Mouse (Mus musculus): ENCODE data around the gene Acad12.
"Not testable (repeated sequence)": the region's sequence is repeated elsewhere in the genome, so short reads cannot be mapped to it uniquely, and the experiment has no call there.

The Acad12 gene

GRCm38 (mm10) chr5:121623241-121623640 is 4.5 kb upstream of the Acad12 start:
- in situ Hi-C loops (cut with MboI; ENCODE audit: low pct_unique_long_range_greater_than_20kb in 1 of 2, low sequenced_read_pairs in 2 of 2, unreplicated experiment in 1 of 2), result no loop called here

- in situ Hi-C loops (cut with MboI; ENCODE audit: low pct_unique_long_range_greater_than_20kb in 1 of 2, low sequenced_read_pairs in 2 of 2, unreplicated experiment in 1 of 2), result no loop called here
Measured at GRCm38 (mm10) chr5:121621102-121621501, 2.4 kb upstream of the Acad12 start.

- in situ Hi-C loops (cut with MboI; ENCODE audit: low pct_unique_long_range_greater_than_20kb in 1 of 2, low sequenced_read_pairs in 2 of 2, unreplicated experiment in 1 of 2), result not testable (repeated sequence)
Measured at GRCm38 (mm10) chr5:121614921-121615320, 3.8 kb downstream of the Acad12 start.

- in situ Hi-C loops (cut with MboI; ENCODE audit: low pct_unique_long_range_greater_than_20kb in 1 of 2, low sequenced_read_pairs in 2 of 2, unreplicated experiment in 1 of 2), result no loop called here
Measured at GRCm38 (mm10) chr5:121612036-121612435, 6.7 kb downstream of the Acad12 start.

GRCm38 (mm10) chr5:121609556-121610135 is 9.1 kb downstream of the Acad12 start:
- in situ Hi-C loops (cut with MboI; ENCODE audit: low pct_unique_long_range_greater_than_20kb in 1 of 2, low sequenced_read_pairs in 2 of 2, unreplicated experiment in 1 of 2), result loop anchor here (5.0 to 10.0 kb wide), 2 partner anchors 47 to 95 kb away; no protein-coding TSS in a partner anchor

- in situ Hi-C loops (cut with MboI; ENCODE audit: low pct_unique_long_range_greater_than_20kb in 1 of 2, low sequenced_read_pairs in 2 of 2, unreplicated experiment in 1 of 2), result loop anchor here (5.0 to 10.0 kb wide), 2 partner anchors 44 to 91 kb away; no protein-coding TSS in a partner anchor
Measured at GRCm38 (mm10) chr5:121606151-121606550, 12.6 kb downstream of the Acad12 start.

GRCm38 (mm10) chr5:121603815-121604214 is 14.9 kb downstream of the Acad12 start:
- in situ Hi-C loops (cut with MboI; ENCODE audit: low pct_unique_long_range_greater_than_20kb in 1 of 2, low sequenced_read_pairs in 2 of 2, unreplicated experiment in 1 of 2), result loop anchor here in 1 of 2 experiments (10.0 kb wide), 1 partner anchor 89 kb away; no protein-coding TSS in a partner anchor

GRCm38 (mm10) chr5:121601547-121602299 is 17.0 kb downstream of the Acad12 start:
- in situ Hi-C loops (cut with MboI; ENCODE audit: low pct_unique_long_range_greater_than_20kb in 1 of 2, low sequenced_read_pairs in 2 of 2, unreplicated experiment in 1 of 2), result loop anchor here in 1 of 2 experiments (10.0 kb wide), 1 partner anchor 87 kb away; no protein-coding TSS in a partner anchor

GRCm38 (mm10) chr5:121598871-121599610 is 19.7 kb downstream of the Acad12 start:
- in situ Hi-C loops (cut with MboI; ENCODE audit: low pct_unique_long_range_greater_than_20kb in 1 of 2, low sequenced_read_pairs in 2 of 2, unreplicated experiment in 1 of 2), result no loop called here

GRCm38 (mm10) chr5:121597991-121598537 is 20.7 kb downstream of the Acad12 start:
- in situ Hi-C loops (cut with MboI; ENCODE audit: low pct_unique_long_range_greater_than_20kb in 1 of 2, low sequenced_read_pairs in 2 of 2, unreplicated experiment in 1 of 2), result no loop called here

- in situ Hi-C loops (cut with MboI; ENCODE audit: low pct_unique_long_range_greater_than_20kb in 1 of 2, low sequenced_read_pairs in 2 of 2, unreplicated experiment in 1 of 2), result no loop called here
Measured at GRCm38 (mm10) chr5:121597332-121597731, 21.4 kb downstream of the Acad12 start.

GRCm38 (mm10) chr5:121596226-121596625 is 22.5 kb downstream of the Acad12 start:
- in situ Hi-C loops (cut with MboI; ENCODE audit: low pct_unique_long_range_greater_than_20kb in 1 of 2, low sequenced_read_pairs in 2 of 2, unreplicated experiment in 1 of 2), result no loop called here

- in situ Hi-C loops (cut with MboI; ENCODE audit: low pct_unique_long_range_greater_than_20kb in 1 of 2, low sequenced_read_pairs in 2 of 2, unreplicated experiment in 1 of 2), result no loop called here
Measured at GRCm38 (mm10) chr5:121595758-121596157, 23.0 kb downstream of the Acad12 start.

GRCm38 (mm10) chr5:121594714-121595313 is 23.9 kb downstream of the Acad12 start:
- in situ Hi-C loops (cut with MboI; ENCODE audit: low pct_unique_long_range_greater_than_20kb in 1 of 2, low sequenced_read_pairs in 2 of 2, unreplicated experiment in 1 of 2), result no loop called here

GRCm38 (mm10) chr5:121593451-121594401 is 25.0 kb downstream of the Acad12 start, which contains the start of gene Aldh2:
Gene Aldh2, minus strand, starts transcription at chr5:121593824.
- in situ Hi-C loops (cut with MboI; ENCODE audit: low pct_unique_long_range_greater_than_20kb in 1 of 2, low sequenced_read_pairs in 2 of 2, unreplicated experiment in 1 of 2), result no loop called here

GRCm38 (mm10) chr5:121592816-121593407 is 25.8 kb downstream of the Acad12 start:
- in situ Hi-C loops (cut with MboI; ENCODE audit: low pct_unique_long_range_greater_than_20kb in 1 of 2, low sequenced_read_pairs in 2 of 2, unreplicated experiment in 1 of 2), result no loop called here
